Mouse (Mus musculus) layer of hippocampus, postnatal 25 days (tissue): ENCODE data around the gene Lsr. TPM values are rescaled to one million over a fixed set of nuclear protein-coding genes. Genes with fewer than 3 reads are reported as not detected.
"Not testable (repeated sequence)": the region's sequence is repeated elsewhere in the genome, so short reads cannot be mapped to it uniquely, and the experiment has no call there.

Experiments used
- DNase-seq, 2 experiments: peaks; one replicate each; pipeline ENCODE4 v3.0.0; 2022; ENCODE audit warnings: mixed read lengths in 2 of 2, low spot score in 1 of 2; ENCODE audit errors: extremely low spot score in 1 of 2
- total RNA-seq, 2 experiments: library from RNA; stranded (reverse); gene quantifications; 2 replicates each; pipeline ENCODE4 v1.2.3; 2021

Gene Lsr
- total RNA-seq, 2 experiments from 2014 or later: 6.3 to 8.4 TPM

GRCm38 (mm10) chr7:30964366-30964765 lies 8.9 kb downstream of the Lsr start:
- no peak for DNase-seq

- DNase-seq: no peak
Measured at GRCm38 (mm10) chr7:30962862-30963261, 10.4 kb downstream of the Lsr start.

- no peak for DNase-seq
Measured at GRCm38 (mm10) chr7:30959786-30960349, 13.4 kb downstream of the Lsr start.

- DNase-seq: no peak
Measured at GRCm38 (mm10) chr7:30958866-30959487, 14.3 kb downstream of the Lsr start.

GRCm38 (mm10) chr7:30958109-30958865 lies 15.0 kb downstream of the Lsr start:
- no peak for DNase-seq

GRCm38 (mm10) chr7:30957367-30957783 lies 15.9 kb downstream of the Lsr start:
- peak; percentile 79 to 93 for DNase-seq

- DNase-seq: peak; percentile 54 to 70
Measured at GRCm38 (mm10) chr7:30956756-30957366, 16.4 kb downstream of the Lsr start, which contains the start of gene Usf2. Gene Usf2 (minus strand): TSS chr7:30956803.

GRCm38 (mm10) chr7:30956357-30956751 lies 16.9 kb downstream of the Lsr start:
- DNase-seq: no peak

- DNase-seq: peak; percentile 77 to 78
Measured at GRCm38 (mm10) chr7:30955584-30956356, 17.5 kb downstream of the Lsr start.

- DNase-seq: no peak
Measured at GRCm38 (mm10) chr7:30954971-30955520, 18.2 kb downstream of the Lsr start.

GRCm38 (mm10) chr7:30954036-30954435 lies 19.2 kb downstream of the Lsr start:
- DNase-seq: no peak

- DNase-seq: no peak
Measured at GRCm38 (mm10) chr7:30953459-30953858, 19.8 kb downstream of the Lsr start.

- DNase-seq: no peak
Measured at GRCm38 (mm10) chr7:30952441-30953265, 20.6 kb downstream of the Lsr start.

- DNase-seq: not testable (repeated sequence)
Measured at GRCm38 (mm10) chr7:30949902-30950301, 23.4 kb downstream of the Lsr start.

GRCm38 (mm10) chr7:30945876-30946275 lies 27.4 kb downstream of the Lsr start:
- no peak for DNase-seq

GRCm38 (mm10) chr7:30945466-30945865 lies 27.8 kb downstream of the Lsr start:
- DNase-seq: not testable (repeated sequence)

GRCm38 (mm10) chr7:30944706-30945105 lies 28.6 kb downstream of the Lsr start:
- DNase-seq: not testable (repeated sequence)

- DNase-seq: no peak
Measured at GRCm38 (mm10) chr7:30943909-30944635, 29.2 kb downstream of the Lsr start, which contains the start of gene Hamp. Gene Hamp (minus strand): TSS chr7:30944032.
